Mouse (Mus musculus) left cerebral cortex, postnatal 36 days (tissue): ENCODE data around the gene Ece2. TPM values are rescaled to one million over a fixed set of nuclear protein-coding genes. Genes with fewer than 3 reads are reported as not detected.
A peak's percentile ranks its signal among the peaks of the same experiment; 100 is the strongest.
"Not testable (repeated sequence)": the region's sequence is repeated elsewhere in the genome, so short reads cannot be mapped to it uniquely, and the experiment has no call there.

Experiments
- DNase-seq, 2 experiments: peaks; one replicate each; pipeline ENCODE4 v3.0.0; 2021 to 2022; ENCODE audit warnings: low spot score in 2 of 2, mixed read lengths in 1 of 2
- intact Hi-C: fragments of 180-260 bp; cut with DNase I; formaldehyde crosslinking; loops from one replicate; pipeline ENCODE4 v1.15.1; 2025
- total RNA-seq, 2 experiments: library from RNA; stranded (reverse); gene quantifications; 2 replicates each; pipeline ENCODE4 v1.2.3; 2021

Ece2 gene
- total RNA-seq, 2 experiments from 2014 or later, result 19.4 to 28.5 TPM

GRCm38 (mm10) chr16:20621191-20621990 is 8.2 kb upstream of the Ece2 start, which contains the start of gene Camk2n2:
Camk2n2 (minus strand) TSS chr16:20621287.
- intact Hi-C loops, result no loop called here

DNA sequence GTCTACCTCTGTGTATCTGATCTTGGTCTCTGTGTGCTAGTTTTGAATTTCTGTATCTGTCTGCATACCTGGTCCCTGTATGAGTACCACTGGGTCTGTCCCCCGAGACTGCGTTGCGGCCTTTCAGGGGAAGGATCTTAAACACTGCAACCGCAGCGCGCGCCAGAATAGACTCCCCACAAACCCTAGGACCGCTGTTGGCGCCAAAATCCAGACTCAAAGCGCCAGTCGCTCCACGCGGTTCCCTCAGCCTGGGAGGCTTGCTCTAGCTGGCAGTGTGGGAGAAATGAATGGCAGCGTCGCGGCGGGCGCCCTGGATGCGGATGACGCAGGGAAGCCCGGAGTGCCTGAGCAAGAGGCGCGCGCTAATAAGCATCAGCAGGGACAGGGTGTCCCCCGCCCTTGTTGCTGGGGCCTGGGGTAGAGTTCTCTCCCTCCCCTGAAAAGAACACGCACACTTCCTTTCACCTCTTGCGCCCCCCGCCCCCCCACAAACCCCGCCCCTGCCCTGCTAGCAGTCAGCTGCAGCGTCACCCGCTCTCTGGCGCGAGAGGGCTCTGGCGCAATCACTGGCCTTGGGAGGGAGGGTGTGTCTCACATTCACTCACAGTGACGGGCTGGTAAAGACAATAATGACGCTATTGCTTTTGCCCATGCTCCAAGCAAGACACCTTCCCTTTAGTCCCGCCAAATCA is 7.5 kb upstream of the Ece2 start:
- peak; percentile 61 to 71 for DNase-seq
- intact Hi-C loops, result no loop called here

More at GRCm38 (mm10) chr16:20621191-20621990, 8.2 kb upstream of the Ece2 start, which contains the start of gene Camk2n2:
- peak; percentile 61 to 71 for DNase-seq

GRCm38 (mm10) chr16:20623211-20623610 is 6.4 kb upstream of the Ece2 start:
- intact Hi-C loops, result no loop called here
- no peak for DNase-seq

GRCm38 (mm10) chr16:20628871-20629391 is 697 bp upstream of the Ece2 start:
- DNase-seq, result peak; percentile 54 to 59
- intact Hi-C loops, result no loop called here

DNA sequence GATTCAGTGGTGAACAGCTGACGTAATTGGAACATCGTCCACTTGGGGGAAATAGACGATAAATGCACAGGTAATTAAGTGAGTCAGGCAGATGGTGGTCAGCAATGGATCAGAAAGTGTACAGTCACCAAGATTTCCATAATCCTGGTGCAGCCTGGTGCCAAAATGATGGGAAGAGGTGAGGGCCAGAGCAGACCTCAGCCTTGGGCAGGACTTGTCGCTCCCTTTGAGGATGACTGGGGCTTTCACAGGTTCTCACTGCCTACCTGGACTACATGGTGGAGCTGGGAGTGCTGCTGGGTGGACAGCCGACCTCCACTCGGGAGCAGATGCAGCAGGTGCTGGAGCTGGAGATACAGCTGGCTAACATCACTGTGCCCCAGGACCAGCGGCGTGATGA is 7.8 kb downstream of the Ece2 start:
- intact Hi-C loops, result no loop called here
- no peak for DNase-seq

GRCm38 (mm10) chr16:20638367-20638766 is 8.7 kb downstream of the Ece2 start:
- intact Hi-C loops, result no loop called here
- peak in 1 of 2 experiments; percentile 11 for DNase-seq

DNA sequence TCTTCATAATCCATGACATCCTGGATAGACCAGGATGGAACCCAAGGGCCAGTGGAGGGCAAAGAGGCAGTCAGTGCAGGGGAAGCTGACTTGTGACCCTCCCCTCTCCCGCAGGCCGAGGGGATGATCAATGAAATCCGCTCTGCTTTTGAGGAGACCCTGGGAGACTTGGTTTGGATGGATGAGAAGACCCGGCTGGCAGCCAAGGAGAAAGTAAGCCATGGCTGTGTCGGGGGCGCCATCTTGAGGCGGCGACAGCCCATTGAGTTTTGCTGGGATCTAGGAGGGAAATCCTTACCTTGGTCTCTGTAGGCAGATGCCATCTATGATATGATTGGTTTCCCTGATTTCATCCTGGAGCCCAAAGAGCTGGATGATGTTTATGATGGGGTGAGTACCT is 12.5 kb downstream of the Ece2 start:
- peak; percentile 67 to 71 for DNase-seq
- intact Hi-C loops, result loop anchor here (5.0 kb wide), 1 partner anchor 95 kb away; the partner anchor contains the start of gene Abcf3

GRCm38 (mm10) chr16:20643911-20644310 is 14.3 kb downstream of the Ece2 start:
- intact Hi-C loops, result loop anchor here (5.0 kb wide), 1 partner anchor 97 kb away; the partner anchor contains the start of gene Abcf3
- DNase-seq, result no peak

DNA sequence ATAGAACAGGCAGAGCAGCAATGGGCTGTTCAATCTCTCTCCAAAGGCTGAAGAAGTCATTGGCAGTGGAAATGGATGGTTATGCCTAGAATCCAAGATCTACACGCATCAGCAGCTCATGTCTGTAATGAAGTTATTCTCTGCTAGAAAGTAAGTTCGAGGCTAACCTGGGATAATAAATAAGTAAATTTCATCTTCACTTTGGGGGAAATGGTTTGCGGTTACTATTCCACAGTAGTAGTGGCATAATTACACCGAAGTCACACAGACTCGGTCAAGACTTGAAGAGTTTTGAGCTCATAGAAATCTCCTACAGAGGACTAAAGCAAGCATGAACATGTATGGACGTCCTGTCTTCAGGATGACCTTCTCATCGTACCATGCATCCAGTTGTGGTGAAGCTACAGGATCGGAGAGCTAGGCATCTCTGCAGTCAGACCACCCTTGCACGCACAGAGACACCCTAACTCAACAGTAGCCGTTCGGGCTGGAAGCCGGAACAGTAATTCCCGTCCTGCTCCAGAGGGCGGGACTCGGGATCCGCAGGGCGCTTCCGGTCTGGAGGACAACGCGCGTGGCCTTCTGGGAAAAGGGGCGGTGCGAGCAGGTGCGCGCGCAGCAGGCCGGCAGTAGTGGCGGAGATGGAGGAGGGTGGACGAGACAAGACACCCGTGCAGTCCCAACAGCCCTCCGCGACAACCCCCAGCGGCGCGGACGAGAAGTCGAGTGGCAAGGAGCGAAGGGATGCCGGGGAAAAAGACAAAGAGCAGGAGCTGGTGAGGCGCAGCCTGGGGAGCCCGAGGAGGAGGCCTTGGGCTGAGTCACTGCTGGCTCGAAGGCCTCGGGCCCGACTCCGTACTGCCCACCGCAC is 21.7 kb downstream of the Ece2 start, which contains the start of gene Psmd2:
Psmd2 (plus strand) TSS at position 577 of the 871 bp plus-strand sequence.
- peak; percentile 97 to 98 for DNase-seq
- intact Hi-C loops, result loop anchor here (5.0 kb wide), 2 partner anchors 134 to 154 kb away; partner anchors contain the start of genes Dvl3 and Eif2b5

- intact Hi-C loops, result loop anchor here (5.0 kb wide), 2 partner anchors 135 to 155 kb away; partner anchors contain the start of genes Dvl3 and Eif2b5
- DNase-seq, result no peak
Measured at GRCm38 (mm10) chr16:20651947-20652310, 22.3 kb downstream of the Ece2 start.

GRCm38 (mm10) chr16:20653315-20653714 is 23.7 kb downstream of the Ece2 start:
- intact Hi-C loops, result loop anchor here (5.0 kb wide), 2 partner anchors 136 to 156 kb away; partner anchors contain the start of genes Dvl3 and Eif2b5
- DNase-seq, result no peak

DNA sequence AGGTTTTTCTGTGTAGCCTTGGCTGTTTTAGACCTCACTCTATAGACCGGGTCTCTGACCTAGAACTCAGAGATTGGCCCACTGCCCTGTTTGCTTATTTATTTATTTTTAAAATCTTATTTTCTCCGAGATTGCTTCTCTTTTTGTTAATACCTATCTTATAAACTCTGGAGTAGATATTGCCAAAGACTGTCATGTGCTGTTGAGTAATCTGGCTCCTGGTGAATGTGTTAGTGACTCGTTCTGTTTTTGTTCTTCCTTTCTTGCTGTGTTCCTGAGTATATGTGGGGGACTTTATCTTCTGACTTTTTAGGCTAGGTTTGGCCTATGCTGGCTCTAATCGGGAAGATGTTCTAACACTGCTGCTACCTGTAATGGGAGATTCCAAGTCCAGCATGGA is 28.0 kb downstream of the Ece2 start:
- DNase-seq, result no peak
- intact Hi-C loops, result no loop called here

- intact Hi-C loops, result loop anchor here (5.0 kb wide), 1 partner anchor 81 kb away; the partner anchor contains the start of gene Vwa5b2
- not testable (repeated sequence) for DNase-seq
Measured at GRCm38 (mm10) chr16:20668013-20668412, 38.4 kb downstream of the Ece2 start, which contains the start of gene Eif4g1. Eif4g1 (plus strand) TSS chr16:20668313.

DNA sequence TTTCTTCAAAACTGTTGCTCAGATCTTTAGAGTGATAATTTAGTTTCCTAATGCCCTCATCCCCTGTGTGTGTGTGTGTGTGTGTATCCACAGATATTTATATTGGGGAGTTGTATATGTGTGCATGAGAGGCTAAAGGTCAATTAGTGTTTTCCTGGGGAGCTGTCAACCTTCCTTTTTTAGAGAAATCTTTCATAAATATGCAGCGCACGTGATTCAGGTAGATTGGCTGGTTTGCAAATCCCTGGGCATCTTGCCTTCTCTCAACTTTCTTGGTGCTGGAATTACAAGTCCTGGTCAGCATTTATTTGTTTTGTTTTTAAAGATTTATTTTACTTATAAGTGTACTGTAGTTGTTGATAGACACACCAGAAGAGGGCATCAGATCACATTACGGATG is 40.7 kb downstream of the Ece2 start:
- DNase-seq, result no peak
- intact Hi-C loops, result no loop called here

- intact Hi-C loops, result no loop called here
- DNase-seq, result no peak
Measured at GRCm38 (mm10) chr16:20671886-20672285, 42.3 kb downstream of the Ece2 start.

DNA sequence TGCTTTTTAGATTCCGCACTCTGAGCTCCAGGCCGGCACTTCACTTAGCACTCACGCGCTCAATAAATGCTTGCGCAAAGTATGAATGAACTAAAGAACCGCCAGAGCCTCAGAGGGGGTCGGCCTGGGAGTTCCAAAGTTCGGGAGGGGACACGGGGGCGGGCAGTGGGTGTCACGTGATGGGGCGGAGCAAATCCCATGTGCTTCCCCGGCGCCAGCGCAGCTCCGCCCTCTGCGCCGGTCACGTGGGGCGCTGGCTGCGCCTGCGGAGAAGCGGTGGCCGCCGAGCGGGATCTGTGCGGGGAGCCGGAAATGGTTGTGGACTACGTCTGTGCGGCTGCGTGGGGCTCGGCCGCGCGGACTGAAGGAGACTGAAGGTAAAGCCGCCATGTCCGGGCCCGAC is 42.9 kb downstream of the Ece2 start:
- peak; percentile 95 to 98 for DNase-seq
- intact Hi-C loops, result no loop called here

- intact Hi-C loops, result no loop called here
Measured at GRCm38 (mm10) chr16:20672965-20673705, 43.5 kb downstream of the Ece2 start.

GRCm38 (mm10) chr16:20673706-20674303 is 44.2 kb downstream of the Ece2 start:
- no peak for DNase-seq
- intact Hi-C loops, result no loop called here

More at GRCm38 (mm10) chr16:20672965-20673705, 43.5 kb downstream of the Ece2 start:
- peak; percentile 54 to 66 for DNase-seq
